Mouse (Mus musculus): ENCODE measurements around the gene Tas2r108.
A peak's percentile ranks its signal among the peaks of the same experiment; 100 is the strongest.

The Tas2r108 gene

DNA sequence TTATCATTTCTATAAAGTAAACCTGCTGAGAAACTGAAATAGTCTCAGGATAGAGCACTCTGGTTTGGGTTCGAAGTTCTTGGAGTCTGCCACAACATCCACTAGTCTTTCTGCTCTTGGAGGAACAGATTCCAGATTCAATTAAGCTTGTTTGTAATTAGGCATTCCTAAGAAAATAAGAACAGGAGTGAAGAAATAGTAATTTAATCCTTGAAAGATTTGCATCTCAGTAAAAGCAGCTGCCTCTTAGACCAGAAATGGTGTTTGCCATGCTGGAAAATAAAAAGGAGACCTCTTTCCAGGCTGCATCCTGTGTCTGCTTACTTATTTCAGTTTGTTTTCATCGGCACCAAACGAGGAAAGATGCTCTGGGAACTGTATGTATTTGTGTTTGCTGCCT lies at the start of gene Tas2r108:
Gene Tas2r108 (plus strand): TSS at position 301 of the 400 bp plus-strand sequence.
- DNase-seq = no peak

DNA sequence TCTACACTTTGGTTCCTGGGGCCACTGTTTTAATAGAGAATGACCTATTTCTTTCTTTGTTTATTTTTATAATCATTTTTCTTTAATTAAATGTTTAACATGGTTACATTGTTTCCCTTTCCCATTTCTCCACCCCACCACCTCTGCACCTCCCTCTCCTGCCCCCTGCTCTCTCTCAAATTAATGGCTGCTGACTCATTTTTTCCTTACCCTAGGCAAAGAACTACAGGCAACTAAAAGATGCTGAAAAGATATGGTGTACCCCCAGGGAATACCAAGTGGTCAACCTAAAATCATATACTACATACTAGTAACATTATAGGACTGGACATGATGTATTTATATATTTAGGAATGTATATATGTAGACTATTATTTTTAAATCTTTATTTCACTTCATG lies 44.7 kb upstream of the Tas2r108 start:
- no peak for DNase-seq

DNA sequence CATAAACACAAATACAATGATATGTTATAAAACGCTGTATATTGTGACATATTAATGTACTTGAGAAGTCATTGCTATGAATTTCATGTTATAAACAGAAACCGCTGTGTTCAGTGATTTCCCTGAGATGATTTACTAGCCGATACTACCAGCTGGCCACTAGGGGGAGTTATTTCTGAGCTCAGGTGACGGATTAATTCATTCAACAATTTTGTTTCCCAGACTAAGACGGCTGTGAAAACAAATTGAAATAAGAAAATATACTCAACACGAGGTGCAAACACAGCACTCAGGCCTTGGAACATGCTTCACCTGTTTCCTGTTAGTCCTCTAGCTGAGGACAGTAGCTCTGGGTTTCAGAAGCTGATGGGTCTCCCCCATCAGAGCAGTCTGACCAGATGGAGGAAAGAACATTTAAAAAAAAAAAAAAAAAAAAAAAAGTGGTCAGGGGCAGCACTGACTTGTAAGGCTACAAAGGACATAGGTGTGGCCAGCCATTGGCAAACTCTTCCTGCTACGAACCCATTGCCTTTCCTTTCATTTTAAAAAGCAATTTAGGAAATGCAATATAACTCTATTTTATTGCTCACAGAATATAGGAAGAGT lies 38.8 kb upstream of the Tas2r108 start:
- DNase-seq = no peak

DNA sequence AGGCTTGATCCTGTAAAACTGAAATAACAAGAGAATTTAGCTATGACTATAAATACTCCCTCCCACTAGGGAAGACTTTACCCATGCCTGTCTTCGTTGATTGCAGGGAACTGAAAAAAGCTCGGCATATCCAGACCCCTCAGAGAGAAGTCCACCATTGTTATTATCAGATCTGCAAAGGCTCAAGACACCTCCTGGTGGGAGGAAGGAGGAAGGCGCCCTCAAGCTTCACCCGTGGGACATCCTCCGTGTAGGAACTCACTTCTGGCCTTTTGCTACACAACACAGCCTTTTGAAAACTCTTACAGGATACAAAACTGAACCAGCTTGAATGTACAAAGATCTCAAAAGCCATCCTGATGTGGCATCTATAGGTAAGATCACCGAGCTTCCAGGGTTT lies 27.6 kb upstream of the Tas2r108 start:
- no peak for DNase-seq

DNA sequence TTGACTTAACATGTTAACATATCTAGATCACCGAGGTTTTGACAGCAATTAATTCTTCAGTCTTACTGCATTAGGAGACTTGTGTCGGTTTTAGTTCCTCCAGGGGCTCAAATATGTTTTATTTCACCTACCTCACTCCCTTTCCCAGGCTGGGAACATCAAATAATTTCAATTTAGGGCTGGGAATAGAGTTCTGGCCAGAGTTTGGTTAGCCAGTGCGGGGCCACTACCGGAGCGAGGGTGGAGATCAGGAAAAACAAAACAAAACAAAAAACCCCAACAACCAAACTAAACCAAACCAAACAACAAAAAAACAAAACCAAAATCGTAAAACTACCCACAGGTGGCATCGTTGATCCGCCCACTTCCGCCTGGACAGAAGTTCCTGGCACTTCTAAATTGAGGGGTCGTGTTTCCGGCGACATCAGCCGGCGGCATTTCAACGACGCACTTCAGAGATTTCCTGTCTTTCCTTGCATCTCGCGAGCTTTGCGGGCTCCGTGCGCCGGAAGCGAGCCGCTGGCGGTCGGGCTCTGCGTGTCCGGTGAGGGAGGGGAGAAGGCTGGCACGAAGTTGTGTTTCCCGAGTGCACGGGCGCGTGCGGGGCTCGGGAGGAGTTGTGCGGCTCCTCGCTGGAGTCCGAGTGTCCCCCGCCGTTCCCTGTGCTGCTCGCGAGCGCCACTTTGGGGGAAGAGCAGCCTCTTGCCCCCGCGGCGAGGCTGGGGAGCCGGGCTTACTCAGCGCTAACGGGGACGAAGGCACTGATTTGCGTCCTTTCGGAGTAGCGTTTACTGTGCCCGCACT lies 22.2 kb upstream of the Tas2r108 start, which contains the start of gene Ssbp1:
Gene Ssbp1 (plus strand): TSS at position 437 of the 804 bp plus-strand sequence.
- peak; percentile 93 for DNase-seq

DNA sequence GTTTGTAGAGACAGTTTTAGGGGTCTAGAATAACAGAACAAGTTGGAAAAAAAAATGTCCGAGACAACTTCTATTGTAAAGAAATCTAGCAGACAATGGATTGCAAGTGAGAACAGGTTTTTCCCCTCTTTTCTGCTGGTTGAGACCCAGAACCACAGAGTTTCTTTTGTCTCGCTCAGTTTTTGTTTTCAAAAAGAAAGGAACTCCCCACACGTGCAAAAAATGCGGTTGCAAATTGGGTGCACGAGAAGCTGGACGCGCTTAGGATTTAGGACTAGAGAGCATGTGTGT lies 21.7 kb upstream of the Tas2r108 start:
- no peak for DNase-seq

DNA sequence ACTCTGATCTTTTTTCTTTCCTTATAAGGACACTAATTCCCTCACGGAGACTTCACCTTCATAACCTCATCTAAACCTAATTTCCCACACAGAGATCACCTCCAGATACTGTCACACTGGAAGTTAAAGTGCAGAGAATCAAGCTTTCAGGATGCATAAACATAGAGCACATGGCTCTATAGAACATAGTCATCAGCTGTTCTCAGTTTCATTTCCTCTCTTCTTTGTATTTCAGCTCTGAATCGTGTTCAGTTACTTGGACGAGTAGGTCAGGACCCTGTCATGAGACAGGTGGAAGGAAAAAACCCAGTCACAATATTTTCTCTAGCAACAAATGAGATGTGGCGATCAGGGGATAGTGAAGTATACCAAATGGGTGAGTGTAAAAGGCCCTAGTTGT lies 17.2 kb upstream of the Tas2r108 start:
- no peak for DNase-seq

DNA sequence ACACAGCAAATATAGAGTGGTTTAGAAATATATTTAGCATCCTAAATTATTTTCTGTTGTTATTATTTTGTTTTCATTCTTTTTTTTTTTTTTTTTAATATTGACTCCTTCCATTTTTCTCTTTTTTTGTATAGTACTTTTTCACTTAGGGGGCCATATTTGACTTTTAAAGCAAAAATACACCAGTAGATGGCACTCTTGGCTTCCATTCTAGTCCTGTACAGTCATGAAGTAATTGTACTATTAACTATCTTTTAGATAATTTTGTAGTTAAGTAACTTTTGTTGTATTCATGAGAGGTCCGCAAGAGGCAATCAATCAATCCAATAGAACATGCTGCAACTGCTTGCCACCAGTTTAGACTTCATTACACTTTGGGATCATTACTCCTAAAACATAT lies 13.6 kb upstream of the Tas2r108 start:
- DNase-seq = no peak

DNA sequence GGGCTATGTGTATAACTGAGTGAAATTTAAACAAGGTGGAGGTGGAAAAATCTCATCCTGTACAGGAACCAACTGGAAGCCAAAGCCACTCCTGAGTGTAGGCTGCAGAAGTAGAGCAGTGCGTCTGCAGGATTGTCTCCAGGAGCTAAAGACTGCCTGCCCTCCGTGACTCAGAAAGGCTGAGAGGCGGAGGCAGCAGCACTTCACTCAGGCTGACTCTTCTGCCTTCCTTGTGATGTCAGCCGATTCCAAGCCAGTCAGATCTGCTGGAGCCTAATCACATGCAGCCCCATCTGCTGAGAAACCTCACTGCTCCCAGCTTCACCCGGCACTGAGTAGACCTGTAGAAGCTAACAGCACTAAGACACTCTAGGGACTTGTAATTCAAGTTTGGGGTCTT lies 11.0 kb upstream of the Tas2r108 start:
- DNase-seq = no peak

DNA sequence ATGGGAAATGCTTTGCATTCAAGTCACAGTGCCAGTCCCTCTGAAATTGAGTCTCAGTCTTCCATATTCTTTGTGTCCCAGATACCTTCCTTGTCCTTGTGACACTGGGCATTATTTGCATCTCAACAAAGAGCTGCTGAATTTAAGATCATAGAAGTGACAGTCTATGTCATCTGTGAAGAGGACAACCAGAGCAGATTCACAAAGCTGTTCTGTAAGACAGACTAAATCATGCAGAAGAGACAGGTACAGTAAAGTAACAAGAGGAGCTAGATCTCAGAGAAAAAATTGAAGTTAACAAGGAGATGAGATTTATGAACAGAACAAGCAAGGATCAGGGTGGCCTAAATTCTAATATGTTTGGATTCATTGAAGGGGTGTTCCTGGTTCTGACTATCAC lies 2.4 kb upstream of the Tas2r108 start, which contains the start of gene Tas2r137:
Gene Tas2r137 (plus strand): TSS at position 301 of the 400 bp plus-strand sequence.
- no peak for DNase-seq

DNA sequence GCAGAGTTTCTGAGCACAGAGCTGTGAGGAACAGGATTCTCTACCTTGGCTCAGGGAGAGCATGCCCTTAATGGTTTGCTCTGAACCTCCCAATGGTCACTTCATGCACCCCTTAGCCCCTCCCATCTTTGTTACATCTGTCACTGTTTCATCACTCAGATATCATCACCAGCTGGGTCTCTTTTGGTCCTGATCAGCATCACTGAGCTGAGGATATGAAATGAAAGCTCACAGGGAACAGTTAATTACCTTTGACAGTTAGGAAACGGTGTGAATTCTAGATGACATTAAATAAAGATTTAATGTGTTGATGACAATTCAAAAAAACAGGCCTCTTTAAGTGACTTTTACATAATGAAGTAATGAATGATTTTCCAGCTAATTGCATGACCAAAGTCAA lies 26.1 kb downstream of the Tas2r108 start, which contains the start of gene Prss37:
Gene Prss37 (minus strand): TSS at position 101 of the 400 bp plus-strand sequence.
- no peak for DNase-seq
